Mouse (Mus musculus): Measurements from ENCODE around the gene Gab2. TPM values are rescaled to one million over a fixed set of nuclear protein-coding genes. Genes with fewer than 3 reads are reported as not detected.

The Gab2 gene
- polyA plus RNA-seq, 3 experiments from 2014 or later, result 0.25 TPM; not detected in 2

- ATAC-seq, result no peak
These were observed 243.0 kb downstream of the Gab2 start for GRCm38 (mm10) chr7:97324342-97324741.

GRCm38 (mm10) chr7:97325156-97325985, 244.0 kb downstream of the Gab2 start:
- no peak for ATAC-seq

DNA sequence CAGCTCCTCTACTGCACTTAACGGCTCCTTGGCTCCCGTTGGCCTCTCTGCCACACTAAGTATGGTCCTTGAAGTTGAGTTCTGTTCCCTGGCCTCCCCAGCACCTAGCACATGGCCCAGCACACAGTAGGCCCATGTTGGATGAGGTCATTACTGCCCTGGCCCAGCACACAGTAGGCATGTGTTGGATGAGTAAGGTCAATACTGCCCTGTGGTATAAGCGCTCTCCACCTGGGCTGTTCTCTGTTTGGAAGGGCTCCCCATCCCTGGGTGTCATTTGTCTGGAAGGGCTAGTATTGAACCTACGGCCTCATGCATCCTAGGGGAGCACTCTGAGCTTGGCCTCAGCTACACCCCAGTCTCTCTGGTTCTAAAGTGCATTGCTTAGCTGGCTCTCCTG, 246.0 kb downstream of the Gab2 start:
- no peak for ATAC-seq

DNA sequence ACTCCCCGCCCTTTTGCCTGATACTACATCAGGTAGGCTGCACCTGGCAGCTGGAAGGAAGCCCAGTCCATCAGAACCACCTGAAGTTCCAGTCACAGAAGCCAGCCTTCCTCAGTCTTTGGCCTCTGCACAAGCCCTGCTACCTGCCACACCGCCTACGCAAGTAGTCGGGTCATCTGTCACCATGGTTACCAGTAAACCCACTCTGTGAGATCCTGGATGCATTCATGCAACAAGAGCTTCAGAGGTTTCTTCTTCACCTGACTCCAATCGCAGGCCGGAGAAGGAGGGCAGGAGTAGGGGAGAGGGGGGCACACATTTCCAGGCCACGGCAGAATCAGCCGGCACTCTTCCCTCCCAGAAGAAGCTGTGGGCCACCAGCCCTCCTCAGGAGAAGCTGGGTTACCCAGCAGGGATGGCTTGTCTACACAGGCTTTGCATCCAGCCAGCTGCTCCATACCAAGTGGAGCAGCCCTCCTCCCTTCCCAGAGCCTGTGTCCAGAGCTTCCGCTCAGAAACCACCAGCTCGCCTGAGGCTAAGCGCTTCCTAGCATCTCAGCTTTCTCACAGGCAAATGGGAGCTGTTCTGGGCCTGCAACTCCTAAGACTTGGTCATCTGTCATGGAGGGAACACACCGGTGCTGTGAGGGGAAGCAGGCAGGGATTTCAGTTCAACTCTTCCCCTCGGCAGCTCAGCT, 247.7 kb downstream of the Gab2 start:
- ATAC-seq, result no peak

GRCm38 (mm10) chr7:97329676-97330075, 248.3 kb downstream of the Gab2 start:
- no peak for ATAC-seq

DNA sequence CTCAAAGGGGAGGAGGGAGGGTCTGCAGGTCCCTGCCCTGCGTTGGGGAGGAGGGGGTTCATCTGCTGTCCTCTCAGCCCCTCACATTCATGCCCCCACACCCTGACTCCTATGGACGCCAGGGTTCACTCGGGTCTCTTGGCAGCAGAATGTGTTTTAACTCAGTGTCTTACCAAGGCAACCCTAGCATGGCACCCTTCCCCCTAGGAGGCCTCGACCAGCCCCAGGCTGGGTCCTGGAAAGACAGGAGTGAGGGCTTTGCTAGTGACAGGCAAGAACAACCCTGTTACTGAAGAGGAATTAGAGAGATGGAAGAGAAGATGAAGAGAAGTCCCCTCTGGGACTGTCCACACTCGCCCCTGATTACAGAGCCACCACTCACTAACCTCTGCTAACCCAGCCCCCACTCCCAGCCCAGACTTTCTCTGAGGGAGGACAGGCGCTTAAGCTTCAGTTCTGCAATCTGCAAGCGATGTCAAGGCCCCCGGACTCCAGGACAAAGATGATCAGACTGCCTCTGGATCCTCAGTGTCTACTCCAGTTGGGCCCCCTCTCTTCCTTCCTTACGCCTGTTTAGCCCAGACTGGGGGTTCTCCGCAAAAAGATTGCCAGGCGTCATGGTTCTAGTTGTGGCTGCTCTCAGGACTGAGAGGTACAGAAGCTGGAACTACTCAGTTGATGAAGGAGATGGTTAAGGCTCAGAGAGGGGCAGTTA, 249.7 kb downstream of the Gab2 start:
- ATAC-seq, result no peak

DNA sequence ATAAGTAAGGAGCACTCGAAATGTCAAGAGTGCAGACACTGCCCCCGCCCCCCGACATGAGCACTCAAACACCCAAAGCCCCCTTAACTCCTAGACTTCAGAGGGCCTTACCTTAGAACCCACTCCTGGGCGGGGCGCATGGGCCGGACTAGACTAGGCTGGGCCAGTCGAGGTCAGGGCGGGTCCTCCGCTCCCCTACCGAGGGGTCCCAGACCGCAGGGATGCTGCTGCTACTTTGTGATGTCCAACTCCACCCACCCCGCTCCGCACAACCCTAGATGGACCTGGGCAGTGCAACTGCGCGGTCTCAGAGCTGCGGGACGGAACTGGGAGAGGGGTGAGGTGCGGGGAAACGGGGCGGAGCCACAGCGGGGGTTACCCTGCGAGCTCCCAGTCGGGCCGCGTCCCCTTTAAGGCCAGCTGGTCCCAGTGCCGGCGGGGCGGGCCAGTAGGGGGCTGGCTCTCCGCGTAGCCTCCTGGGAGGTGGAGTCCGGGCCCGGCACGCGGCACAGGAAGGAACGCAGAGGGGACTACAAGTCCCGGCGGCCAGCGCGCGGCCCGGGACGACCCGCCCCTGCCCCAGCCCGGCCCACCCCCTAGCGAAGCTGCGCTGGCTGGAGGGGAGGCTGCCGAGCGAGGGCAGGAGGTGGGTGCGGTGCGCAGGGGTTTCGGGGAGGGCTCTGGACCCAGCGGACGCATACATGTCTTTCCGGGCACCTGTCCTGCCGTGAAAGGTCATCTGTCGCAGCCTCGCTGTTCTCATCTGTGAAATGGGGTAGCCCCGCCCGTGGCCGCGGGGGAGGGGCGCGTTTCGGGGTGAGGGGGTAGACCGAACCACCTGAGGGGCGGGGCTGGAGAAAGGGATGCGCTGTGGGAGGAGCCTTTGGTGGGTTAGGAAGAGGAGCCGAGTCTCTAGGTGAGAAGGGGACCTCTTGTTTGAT, 250.6 kb downstream of the Gab2 start, which contains the start of the genes Usp35 and Kctd21:
TSS of gene Usp35 (minus strand) at position 295 of the 941 bp plus-strand sequence.
TSS of gene Kctd21 (plus strand) at position 602 of the 941 bp plus-strand sequence.
- ATAC-seq, result peak; percentile 92

DNA sequence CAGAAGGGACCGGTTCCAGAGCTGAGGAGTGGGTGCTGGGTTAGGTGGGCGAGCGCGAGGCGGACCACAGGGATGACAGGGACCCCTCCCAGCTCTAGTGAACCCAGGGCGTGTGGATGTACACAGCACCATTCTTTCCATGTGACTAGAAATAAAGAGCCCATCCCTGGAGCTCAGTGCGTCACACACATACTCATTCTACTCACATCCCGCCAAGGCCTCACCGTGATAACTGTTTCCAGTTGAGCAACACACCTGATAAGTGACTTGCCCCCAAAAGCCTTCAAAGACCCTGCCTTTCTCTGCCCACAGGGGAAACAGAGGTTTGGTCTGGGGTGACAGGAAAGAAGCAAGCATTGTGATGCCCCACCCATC, 251.3 kb downstream of the Gab2 start:
- peak; percentile 37 for ATAC-seq

- no peak for ATAC-seq
These were observed 251.9 kb downstream of the Gab2 start for GRCm38 (mm10) chr7:97333113-97333898.

DNA sequence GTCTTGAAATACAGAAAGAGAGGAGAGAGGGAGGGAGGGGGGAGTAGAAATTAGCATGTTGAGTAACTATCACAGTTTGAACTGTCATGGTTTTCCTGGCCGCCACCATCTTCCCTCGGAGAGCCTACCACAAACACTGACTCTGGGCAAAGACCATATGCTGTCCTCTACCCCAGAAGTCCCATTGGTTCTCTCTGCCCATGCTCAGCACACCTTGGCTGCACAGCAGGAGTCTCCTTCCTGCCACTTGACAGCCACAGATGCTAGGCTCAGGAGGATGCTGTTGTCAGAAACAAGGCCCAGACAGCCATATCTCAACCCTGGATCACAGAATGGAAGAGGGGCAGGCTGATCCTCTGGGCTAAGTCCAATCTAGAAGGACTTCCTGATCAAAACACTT, 253.0 kb downstream of the Gab2 start:
- no peak for ATAC-seq

DNA sequence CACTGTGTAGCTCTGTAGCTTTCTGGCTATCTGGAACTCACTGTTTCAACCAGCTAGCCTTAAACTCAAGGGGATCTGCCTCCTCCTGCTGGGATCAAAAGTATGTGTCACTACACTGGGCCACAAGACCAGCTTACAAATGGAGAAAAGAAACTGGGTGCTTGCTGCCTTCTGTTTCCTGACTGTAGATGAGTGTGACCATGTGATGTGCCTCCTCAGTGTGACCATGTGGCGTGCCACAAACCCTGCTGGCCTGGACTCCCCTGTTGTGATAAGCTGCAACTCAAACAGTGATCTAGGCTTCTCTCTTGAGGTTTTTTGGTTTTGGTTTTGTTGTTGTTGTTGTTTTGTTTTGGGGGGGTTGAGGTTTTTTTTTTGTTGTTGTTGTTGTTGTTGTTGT, 255.3 kb downstream of the Gab2 start:
- ATAC-seq, result no peak

GRCm38 (mm10) chr7:97338593-97338992, 257.2 kb downstream of the Gab2 start:
- ATAC-seq, result no peak

DNA sequence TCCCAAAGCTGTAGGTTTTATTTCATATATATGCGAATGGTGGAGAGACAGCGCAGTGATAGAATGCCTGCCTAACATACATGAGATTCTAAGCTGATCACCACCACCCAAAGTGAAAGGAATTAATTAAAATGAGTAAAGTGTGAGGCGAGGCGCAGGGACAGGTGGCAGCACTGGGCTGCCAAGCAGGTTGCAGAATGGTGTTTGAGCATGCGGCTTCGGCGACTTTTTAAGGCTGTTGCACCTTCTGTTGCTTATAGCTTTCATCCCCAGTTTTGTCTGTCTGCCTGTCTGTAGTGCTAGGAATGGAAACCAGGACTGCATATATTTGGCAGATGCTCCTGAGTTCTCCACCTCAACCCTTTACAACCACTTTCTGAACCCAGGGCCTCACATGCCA, 258.2 kb downstream of the Gab2 start:
- no peak for ATAC-seq

DNA sequence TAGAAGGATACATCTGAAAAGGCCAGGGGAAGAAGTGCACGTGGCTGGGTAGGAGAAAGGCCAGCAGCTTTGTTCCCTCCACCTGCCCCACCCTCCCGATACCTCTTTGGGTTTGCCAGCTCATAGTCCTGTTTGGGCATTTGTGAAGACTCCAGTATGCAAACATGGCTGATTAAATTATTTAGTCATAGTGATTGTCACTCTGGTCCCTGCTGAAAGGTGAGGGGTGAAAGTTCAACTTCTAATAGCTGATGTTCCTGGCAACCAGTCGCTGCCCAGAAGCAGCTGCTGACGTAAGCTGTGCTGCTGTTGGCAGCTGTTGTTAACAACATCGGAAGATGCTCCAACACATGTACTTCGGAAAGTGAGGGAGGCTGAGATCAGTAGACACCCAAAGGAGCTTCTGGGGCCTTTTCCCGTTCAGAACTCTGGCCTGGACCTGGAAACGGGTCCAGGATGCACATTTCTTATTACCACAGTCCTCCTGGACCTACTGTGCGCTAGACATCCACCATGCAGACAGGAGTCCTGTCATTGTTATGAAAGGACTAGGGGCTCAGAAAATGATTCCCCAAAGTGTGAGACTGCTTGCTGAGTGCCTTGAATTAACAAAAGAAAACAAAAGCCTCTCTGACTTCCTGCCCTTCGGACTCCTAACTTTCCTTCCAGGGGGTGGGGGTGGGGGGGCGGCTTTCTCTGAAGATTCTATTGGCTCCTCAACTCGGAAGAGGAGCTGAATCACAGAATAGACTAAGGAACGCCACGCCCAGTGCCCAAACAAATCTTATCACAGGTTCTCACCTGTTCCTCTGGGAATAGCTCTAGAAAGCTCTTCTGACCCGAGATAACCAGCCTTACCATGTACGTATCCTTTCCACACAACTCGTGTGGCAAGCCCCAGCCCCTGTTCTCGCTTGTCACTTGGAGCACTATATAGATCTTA, 259.8 kb downstream of the Gab2 start:
- no peak for ATAC-seq

GRCm38 (mm10) chr7:97342961-97343360, 261.6 kb downstream of the Gab2 start:
- no peak for ATAC-seq

DNA sequence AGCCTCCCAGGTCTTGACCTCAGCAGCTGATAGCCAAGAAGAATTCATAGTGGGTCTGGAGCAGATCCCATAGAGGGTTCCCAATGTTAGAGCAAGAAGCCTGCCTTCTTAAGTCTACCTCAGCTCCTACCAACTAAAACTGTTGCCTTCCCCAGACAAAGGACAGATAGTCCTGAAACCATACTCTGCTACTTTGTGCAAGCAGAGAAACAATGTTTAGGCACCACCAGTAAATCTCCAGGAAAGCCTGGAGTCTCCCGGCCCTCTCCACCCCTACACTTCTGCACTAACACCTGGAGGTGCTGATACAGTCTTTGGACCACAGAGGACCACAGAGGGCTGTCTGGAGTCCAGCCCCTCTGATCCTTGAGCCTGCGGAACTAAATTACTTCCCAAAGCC, 263.3 kb downstream of the Gab2 start:
- ATAC-seq, result no peak

DNA sequence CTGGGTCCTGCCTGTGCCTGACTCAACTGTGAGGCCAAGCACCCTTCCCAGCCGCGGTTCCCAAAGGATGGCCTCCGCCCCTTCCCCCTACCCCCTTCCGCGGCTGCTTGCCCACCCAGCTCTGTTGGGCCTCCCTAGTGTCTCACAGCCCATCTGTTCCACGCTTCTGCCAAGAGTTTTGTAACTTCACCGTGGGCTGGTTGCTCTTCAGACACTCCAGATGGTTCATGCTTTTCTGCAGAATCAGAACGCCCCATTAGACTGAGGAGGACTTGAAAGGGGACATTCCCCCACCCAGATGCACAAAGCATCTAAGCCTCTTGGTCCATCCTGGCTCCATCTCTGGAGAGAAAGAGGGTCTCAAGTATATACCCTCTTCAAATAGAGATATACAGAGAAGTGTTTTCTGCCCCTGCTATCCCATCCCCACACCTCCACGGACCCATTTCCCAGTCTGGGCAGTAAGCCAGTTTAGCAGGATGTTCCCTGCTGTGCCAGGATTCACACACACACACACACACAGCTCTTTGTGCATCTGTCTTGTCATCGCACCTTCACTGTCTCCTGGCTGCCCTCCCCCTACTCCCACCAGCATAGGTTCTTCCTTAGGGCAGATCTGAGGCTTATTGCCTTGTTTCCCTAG, 264.0 kb downstream of the Gab2 start:
- no peak for ATAC-seq

DNA sequence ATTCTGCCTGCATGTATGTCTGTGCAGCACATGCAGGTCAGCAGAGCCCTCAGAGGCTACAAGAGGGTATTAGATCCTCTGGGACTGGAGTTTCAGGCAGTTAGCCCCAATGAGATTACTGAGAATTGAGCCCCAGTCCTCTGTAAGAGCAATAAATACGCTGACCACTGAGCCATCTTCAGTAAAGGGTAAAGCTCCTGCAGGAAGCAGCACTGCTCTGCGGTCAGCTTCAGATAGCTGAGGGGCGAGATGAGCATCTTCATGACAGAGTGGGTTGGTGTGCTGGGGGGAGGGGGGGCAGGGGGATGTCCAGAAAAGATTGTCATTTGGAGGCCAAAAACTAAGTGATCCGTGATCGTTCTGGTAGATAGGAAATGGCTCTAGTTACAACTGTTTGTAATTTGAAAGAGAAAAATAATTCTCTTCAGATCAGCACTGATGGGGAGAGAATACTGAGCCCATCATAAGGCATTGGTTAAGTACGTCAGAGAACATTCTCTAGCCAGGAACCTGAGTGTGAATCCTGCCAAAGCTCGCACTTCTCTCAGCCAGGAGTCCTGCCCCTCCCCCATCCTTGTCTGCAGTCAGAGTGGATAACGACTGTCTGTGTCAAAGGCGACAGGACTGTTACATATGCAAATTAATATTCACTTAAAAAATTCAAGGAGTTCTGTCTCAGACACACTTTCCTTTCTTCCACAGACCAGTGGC, 264.9 kb downstream of the Gab2 start:
- ATAC-seq, result no peak

DNA sequence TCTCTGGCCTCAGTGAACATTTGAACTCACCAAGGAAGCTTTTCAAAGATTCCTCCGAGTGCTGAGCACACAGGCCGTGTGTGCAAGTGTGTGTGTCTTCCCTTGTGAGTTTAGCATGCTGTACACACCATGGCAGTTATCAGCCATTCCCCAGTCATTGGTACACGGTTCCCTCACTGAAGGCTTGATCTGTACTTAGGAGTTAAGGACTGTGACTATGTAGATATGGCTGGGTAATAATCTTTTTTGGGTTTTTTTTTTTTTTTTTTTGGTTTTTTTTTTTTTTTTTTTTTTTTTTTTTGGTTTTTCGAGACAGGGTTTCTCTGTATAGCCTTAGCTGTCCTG, 265.4 kb downstream of the Gab2 start:
- no peak for ATAC-seq

Measured in inflammation-experienced regulatory T-cells, adult 6 months (primary cell).